Mouse (Mus musculus): ENCODE data around the gene Cd2ap. TPM values are rescaled to one million over a fixed set of nuclear protein-coding genes. Genes with fewer than 3 reads are reported as not detected.

Gene Cd2ap
- polyA plus RNA-seq, 1 experiment from 2014 or later: 8.3 TPM

Other genes starting within 250 kb of the Cd2ap start
- gene Adgrf4, start 184.4 kb downstream of the Cd2ap start, polyA plus RNA-seq (2015; fragmentation: Nextera tagmentation; extraction: Ambion mirVana): 0.16 TPM in 1 of 2 replicates, not detected in the other
- 0.04 and 0.13 TPM in 2 replicates for gene Adgrf2, start 134.5 kb downstream of the Cd2ap start, polyA plus RNA-seq (2015; fragmentation: Nextera tagmentation; extraction: Ambion mirVana)
- gene Tnfrsf21, start 139.9 kb upstream of the Cd2ap start, polyA plus RNA-seq (2015; fragmentation: Nextera tagmentation; extraction: Ambion mirVana): 45.6 and 46.1 TPM in 2 replicates

Data from midbrain, embryonic 13.5 days (tissue).